Mouse (Mus musculus) layer of hippocampus, postnatal 14 days (tissue): ENCODE measurements around the gene Irf8. TPM values are rescaled to one million over a fixed set of nuclear protein-coding genes. Genes with fewer than 3 reads are reported as not detected.
"Not testable (repeated sequence)": the region's sequence is repeated elsewhere in the genome, so short reads cannot be mapped to it uniquely, and the experiment has no call there.

ENCODE experiments used
- DNase-seq, 2 experiments: peaks; one replicate each; pipeline ENCODE4 v3.0.0; 2021 to 2022; ENCODE audit warnings: low spot score in 2 of 2, mixed read lengths in 1 of 2
- total RNA-seq, 2 experiments: library from RNA; stranded (reverse); gene quantifications; 2 replicates each; pipeline ENCODE4 v1.2.3; 2021

Gene Irf8
- total RNA-seq, 2 experiments from 2014 or later, result 3.3 to 5.1 TPM

DNA sequence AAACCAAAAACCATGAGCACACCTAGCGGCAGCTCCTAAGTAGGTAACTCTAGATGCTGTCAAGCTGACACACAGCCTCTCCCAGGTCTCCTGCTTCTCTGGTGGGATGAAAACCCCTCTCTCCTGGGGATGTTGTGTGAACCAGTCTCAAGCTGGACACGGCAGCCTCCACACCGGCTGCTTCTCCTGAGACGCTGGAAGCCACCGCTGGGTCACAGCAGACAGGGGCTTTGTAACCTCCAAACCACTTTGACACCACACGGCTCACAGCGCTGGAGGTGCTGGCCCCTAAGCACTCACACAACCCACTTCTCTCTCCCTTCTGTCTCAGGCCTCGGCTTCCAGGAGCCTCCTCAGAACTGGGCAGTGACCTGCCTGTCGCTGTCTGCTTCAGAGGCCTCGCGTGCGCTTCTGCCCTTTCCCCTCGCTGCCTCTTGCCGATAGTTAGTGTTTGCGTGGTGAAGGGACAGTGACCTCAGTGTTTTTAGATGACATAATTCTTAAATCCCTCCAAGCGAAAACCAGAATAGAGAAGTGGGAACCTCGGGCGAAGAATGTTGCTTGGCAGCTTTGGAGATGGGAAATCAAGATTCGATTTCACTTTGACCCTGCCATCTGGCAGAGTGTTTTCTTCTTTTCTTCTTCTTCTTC, 16.4 kb upstream of the Irf8 start:
- no peak for DNase-seq

DNA sequence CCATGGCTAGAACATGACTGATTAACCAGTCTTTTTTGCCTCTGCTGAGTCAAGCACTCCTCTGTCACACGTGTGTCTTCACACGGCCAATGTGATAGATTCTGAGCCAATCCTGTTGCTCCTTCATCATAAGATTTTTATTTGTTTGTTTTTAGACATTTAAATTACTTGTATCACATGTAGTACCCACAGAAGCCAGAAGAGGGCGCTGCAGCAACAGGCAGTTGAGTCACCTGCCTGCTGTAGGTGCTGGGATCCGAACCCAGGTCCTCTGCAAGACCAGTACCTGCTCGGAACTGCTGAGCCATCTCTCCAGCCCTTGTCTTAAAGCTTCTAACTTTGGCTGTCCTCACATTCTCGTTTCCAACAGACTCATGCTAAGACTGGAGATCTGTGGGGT, 13.1 kb upstream of the Irf8 start:
- DNase-seq, result no peak

DNA sequence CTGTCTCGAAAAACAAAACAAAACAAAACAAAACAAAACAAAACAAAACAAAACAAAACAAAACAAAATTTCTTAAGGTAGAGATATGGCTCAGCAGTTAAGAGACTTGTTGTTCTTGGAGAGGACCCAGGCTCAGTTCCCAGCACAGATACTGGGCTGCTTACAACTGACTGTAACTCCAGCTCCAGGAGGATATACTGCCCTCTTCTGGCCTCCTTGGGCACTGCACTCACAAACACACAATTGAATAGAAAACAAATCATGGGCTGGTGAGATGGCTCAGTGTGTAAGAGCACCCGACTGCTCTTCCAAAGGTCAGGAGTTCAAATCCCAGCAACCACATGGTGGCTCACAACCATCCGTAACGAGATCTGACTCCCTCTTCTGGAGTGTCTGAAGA, 12.1 kb upstream of the Irf8 start:
- DNase-seq, result not testable (repeated sequence)

DNA sequence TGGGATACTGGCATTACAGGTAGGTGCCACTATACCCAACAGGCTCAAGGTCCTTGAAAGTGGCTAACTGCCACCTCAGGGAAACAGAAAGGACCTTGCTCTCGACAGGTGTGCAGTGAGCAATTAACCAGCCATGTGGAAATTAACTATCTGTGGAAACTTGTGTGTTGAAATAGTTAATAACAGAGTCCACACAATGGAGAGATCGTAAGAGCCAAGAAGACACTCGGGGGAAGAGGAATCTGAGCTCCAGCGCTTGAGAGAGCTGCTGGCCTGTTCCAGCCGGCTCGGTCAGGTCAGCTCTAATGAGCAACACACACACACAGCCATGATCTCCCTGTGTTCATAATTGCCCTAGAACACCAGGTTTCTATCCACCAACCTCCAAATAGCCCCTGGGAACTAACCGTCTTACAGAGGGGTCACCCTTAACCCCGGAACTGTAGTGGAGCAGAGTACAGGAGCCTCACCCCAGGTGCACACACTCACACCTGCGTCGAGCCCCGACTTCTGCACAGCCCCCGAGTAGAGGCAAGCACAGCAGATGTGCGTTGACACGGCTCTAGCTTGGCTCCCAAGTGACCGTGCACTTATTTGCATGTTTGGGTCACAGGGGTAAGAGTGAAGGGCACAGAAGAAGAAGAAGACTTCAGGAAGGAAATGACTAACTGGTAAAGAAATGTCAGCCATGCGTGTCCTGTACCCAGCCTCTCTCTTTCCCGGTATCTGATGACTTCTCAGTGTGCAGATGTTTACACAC, 11.2 kb upstream of the Irf8 start:
- no peak for DNase-seq

DNA sequence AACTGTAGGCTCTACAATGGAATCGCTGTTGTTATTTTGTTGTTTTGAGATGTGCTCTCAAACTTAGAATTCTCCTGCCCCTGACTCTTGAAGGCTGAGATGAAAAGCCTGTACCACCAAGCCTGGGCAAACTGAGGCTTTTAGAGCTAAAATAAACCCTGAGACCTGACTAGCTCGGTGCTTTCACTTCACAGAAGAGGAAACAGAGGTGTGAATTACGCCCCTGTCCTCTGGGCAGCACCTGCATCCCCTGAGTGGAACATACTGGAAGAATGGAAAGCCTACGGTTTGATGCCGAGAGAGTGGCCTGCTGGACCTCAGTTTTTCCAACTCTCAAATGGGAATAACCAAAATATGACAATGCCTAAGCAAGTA, 10.6 kb upstream of the Irf8 start:
- no peak for DNase-seq

DNA sequence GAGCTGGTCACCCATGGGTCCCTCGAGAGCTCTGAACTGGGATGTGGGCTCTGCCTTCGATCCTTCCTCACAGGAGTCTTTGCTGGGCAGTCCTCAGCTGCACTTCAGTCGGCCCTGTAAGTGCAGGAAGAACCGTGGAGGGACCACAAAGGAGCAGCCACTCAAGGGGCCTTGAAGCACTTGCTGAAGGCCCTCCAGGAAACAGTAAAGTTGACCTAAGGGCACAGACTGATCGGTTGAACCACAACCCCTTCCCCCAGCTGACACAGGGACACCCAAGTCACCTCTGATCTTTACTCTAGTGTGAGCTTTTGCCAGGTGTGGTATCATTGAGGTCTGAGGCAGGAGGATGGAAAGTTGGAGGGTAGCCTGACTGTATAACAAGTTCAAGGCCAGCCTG, 10.1 kb upstream of the Irf8 start:
- no peak for DNase-seq

DNA sequence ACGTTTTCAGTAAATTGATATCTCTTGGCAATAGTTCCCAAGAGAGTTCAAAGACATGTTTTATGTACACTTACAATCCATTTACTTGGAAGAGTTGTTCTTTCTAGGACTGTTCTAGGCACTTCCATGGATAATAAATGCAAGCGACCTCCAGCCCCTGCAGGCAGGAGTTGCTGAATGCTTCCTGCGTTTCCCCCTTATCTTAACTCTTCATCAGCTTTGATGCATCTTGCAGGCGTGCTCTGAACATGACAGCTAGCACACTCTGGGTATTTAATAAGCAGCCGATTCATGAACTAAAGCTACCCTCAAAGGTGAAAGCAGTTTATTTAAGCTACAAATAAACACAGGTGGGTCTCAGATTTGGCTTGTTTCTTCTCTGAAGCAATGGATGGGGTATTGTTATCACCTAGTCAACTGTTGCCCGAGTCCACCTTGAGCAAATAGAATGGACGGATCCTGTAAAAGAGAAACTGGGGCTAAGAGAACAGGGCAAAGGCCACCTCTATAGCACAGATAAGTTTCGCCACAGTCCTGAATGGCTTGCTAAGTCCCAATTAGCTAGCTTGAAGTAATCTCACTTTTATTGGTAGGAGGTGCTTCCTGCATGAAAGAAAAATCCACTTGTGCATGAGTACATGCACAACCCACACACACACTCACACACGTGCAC, 7.5 kb upstream of the Irf8 start:
- DNase-seq, result no peak

DNA sequence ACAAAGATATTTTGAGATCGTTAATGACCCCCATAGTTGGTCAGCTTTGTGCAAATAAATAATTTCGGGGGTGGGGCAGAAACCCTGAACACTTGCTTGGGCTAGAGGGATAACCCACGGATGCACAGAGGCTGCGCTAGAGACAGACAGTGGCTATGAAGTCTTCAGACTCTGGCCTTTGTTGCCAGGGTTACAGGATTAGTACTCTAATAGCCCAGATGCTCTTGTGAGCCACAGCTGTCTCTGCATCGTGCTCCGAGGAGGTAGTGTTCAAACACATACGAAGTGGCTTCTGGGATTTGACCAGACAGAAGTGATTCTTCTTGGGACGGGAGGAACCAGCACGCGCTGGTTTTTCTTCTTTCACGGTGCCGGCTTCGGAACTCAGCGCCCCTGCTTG, 4.6 kb upstream of the Irf8 start:
- no peak for DNase-seq

DNA sequence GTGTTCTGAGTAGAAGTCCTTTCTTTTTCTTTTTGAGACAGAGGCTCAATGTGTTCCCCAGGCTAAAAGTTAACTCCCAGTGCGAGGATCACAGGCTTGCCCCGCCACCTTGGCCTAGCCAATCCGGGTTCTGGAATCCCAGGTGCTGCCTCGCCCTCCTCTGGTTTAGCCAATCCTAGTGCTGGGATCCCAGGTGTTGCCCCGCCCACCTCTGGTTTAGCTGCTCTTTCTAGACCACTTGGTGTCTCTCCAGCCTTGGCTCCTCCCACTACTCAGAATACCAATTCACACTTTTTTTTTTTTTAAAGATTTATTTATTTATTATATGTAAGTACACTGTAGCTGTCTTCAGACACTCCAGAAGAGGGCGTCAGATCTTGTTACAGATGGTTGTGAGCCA, 4.1 kb upstream of the Irf8 start:
- no peak for DNase-seq

DNA sequence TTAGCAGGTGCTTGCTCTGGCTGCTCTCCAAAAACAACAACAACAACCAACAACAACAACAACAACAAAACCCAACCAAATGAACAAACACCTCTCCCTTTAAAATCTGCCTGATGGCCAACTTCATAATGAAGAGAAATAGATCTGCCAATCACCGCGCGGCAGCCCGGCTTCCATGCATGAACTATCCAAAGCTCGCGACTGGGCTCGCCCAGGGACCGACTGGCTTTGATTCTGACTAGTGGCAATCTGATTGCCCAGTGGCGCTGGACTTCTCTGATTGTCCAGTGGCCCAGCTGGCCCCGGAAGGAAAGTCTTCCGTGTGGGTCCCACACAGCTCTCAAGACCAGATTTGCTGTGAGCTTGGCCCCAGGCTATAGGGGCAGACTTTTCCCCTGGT, 328 bp downstream of the Irf8 start:
- peak in 1 of 2 experiments; percentile 32 for DNase-seq

DNA sequence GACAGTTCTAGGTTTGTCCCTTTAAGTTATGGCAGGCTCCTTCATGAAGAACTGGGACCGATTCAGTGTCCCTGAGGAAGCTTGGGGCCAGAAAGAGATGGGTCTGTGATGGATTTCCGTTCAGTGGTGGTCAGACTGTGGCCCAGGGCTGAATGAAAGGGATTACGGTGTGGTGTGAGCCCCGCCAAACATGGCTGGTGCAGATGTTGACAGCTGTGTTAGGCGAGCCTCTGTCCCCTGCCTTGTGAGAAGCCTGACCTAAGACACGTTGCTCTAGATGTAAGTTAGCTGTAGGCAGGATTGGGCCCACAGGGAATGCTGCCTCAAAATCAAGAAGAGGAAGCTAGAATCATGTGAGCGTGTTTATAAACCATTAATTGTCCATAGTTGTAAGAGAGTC, 1.0 kb downstream of the Irf8 start:
- DNase-seq, result no peak

DNA sequence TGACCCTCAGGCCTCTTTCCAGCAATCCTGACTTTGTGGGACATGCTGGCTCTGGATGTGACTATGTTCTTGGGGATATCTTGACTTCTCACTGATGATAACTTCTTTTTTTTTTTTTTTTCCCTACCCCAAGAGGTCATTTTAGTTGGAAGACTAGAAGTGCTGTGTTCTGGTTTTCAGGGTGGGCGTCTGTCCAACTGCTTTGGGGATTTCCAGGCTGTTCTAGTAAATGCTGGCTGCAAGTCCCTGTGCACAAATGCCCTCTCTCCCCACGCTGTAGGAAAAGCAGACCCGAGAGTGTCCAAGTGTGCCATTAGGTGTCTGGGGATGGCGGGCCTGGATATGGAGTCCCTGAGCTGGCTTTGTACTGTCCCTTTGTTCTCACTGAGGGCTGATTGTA, 2.6 kb downstream of the Irf8 start:
- DNase-seq, result no peak

DNA sequence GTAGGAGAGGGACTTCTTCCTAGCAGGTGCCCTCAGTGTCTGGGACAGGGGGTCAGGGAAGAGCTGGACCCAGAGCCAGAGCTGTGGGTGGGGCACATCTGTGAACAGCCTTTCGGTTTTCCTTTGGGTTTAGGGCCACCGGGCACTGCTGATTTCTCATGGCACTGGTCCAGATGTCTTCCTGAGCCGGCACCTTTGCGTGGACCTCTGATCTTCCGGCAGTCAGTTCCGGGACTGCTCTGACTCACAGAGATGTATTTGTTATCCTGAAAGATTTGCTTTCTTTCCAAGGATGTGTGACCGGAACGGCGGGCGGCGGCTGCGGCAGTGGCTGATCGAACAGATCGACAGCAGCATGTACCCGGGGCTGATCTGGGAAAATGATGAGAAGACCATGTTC, 3.4 kb downstream of the Irf8 start:
- no peak for DNase-seq

DNA sequence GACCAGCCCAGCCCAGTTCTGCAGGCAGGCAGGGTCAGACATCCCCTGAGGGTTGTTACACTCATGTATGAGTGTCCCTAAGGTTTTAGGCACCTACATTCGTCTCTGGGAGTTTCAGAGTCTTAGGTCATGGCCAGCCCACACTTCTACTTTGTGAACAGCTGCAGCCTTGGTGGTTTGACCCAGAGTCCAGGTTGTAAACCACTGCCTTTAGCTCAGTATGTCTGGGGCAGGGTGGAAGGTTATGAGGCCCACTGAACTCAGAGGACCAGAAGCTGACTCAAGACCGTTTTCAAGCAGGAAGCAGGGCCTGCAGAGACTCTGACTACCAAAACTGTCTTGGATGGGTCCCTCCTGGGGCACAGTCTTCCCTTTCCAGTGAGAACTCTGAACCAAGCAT, 4.4 kb downstream of the Irf8 start:
- no peak for DNase-seq

DNA sequence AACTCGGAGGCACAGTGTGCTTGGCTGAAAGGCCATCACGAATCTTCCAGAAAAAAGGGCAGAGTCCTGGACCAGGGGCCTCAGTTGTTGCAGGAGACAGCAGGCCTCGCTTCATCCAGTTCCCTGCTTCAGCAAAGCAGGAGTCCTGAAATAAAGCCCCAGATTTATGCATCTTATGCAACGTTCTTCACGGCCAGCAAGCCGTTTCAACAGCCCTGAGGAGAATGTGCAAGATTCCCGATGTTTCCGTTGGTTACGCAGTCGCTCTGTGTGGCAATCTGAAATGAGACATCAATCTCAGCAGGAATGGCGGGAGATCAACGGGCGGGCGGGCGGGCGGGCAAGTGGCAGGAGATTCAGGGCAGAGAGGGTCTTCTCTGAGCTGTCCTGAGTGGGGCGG, 4.8 kb downstream of the Irf8 start:
- DNase-seq, result no peak

DNA sequence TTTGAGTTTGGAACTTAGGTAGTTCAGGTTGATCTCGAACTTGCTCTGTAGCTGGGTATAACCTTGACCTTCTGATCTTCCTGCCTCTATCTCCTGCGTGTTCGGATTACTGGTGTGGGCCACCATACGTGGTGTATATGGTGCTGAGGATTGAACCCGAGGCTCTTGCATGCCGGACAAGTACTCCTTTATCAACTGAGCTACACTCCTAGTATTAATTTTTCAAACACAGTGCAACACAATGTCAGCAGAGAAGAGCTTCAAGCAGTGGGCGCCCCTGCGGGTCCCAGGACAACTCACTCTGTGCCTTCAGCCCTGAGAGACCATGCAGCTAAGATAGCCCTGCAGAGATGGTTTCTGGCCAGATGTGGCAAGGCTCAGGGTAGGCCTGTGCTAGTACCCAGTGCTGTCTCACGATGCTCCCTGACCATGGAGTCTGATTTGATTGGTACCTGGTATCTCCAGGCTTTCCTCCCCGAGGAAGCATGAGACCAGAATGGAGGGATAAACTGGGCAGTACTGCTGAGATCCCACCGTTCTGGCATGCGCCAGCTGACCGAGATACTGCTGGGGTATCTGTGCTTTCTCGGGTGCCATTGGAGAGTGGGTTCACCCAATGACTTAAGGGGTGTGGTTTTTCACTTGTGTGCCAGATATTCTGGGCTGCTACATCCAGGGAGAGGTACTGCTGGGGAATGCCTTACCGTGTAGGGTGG, 5.8 kb downstream of the Irf8 start:
- no peak for DNase-seq

DNA sequence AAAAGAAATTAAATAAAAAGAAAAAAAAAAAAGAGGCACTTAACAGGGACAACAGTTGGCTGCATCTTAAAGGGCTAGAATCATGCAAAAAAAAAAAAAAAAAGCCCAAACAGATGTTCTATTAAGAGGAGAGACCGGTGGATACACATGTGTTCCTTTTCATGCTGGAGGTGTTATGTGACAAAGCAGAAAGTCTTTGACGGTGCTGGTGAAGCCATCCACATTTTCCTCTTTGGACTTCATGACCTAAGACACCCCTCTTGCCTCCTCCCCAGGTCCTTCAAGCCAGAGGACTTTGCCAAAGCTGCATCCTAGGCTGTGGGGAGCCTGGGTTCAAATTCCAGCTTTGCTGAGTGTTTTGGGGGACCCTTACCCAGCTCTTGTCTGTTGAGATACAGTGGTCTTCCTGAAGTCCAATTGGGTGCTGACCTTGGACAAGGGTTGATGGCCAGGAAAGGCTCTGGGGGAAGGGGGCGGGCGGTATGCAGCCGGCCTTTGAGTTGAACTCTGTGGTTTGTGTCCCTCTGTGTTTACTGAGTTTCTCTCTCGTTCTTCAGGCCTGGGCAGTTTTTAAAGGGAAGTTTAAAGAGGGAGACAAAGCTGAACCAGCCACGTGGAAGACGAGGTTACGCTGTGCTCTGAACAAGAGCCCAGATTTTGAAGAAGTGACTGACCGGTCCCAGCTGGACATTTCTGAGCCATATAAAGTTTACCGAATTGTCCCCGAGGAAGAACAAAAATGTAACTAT, 7.2 kb downstream of the Irf8 start:
- DNase-seq, result no peak

DNA sequence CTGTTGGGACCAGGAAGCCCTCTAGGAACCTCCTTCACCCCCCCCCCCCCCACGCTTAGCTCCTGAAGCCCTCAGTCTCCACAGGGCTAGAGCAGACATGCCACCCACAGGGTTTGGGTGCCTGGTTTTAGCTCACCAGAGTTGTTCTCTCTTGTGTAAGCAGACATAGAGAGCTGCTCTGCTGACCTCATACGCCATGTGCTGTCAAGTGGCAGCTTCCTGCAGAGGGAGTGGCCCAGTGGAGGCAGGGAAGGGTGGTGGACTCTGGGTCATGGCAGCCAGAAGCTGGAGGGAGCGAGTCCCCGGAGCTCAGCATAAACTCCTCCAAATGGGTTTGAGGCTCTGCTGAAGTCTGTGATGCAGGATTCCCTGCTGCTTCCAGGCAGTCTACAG, 7.7 kb downstream of the Irf8 start:
- DNase-seq, result no peak

DNA sequence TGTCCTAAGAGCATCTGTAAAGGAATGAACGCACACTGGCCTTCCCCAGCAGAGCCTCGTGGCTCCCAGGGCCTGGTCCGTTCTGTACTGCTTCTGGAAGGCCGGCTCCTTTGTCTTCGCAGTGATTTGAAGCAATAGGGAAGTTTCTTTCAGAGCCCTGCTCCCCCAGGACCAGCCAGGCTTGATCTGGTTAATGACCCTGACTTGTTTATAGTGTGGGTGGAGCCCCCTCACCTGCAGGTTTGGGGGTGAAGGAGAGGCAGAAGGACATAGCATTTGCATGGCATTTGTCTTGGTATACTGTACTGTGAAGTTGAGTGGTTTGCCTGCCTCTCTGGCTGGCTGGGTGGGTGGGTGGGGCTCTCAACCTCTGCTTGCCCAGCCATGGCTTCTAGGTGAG, 8.3 kb downstream of the Irf8 start:
- no peak for DNase-seq

DNA sequence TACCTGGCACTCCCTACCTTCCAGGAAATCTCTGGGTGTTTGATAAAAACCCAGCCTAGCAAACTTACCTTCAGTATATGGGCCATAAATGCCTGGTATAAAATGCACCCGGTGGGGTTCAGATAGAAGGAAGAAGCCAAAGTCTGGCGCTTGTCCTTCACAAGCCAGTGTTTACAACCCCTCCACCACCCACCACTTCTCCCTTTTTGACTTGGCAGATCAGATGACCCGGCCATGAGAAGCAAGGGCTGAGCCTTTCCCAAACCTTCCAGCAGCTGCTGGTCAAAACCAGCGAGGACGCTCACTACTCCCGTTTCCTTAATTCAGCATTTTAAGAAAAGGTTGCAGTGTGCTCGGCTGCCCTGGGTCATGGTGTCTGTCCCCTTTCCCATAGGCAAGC, 9.1 kb downstream of the Irf8 start:
- DNase-seq, result no peak

DNA sequence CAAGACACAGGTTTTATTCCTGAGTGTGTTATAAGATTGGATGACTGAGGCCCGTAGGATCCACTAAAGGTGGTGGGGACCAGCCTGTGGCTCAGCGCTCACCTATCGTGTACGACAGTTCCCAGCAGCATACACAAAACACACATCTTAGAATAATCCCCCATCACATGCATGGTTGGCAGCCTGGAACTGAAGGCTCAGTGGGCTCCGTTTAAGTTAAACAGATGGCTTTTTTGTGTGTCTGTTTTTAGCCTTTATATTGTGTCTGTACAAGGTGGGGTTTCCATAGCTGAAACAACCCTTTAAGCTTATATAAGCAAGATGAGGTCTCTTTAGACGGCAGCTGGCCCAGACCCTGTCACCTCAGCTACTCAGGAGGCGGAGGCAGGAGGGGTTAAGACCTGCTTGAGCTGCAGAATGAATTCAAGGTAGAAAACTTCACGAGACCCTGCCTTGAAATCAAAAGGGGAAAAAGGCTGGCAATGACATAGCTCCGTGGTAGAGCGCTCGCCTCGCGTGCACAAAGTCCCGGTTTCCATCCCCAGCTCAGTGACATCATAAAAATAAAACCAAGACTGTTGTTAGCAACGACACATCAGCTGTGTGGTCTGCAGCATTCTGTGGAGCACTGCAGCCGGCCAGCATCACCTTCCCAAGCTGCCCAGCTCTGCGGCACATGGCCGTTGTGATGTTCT, 10.0 kb downstream of the Irf8 start:
- DNase-seq, result no peak
